Mouse (Mus musculus): ENCODE results near the gene Ccdc113.

DNA sequence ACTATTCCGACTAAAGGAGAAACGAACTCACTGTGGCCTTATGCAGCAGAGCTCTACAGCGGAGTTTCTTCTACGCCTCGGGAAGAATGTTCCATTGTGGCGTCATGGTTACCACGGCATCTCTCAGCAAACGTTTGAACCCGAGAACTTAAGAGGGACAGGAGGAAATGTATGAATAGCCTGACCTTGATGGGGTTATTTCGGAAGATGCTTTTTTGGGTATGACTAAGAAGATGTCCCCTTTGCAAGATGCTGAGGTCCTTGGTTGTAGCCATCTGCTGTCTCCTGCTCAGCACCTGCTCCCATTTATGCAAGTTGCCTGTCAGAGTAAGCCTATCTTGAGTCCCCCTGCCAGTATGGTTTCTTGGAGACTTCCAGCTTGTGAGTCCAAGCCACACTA is 42.4 kb downstream of the Ccdc113 start, which contains the start of gene Prss54:
- TF ChIP-seq CTCF (IDR thresholded peaks at IDR 0.05; ENCODE audit: low read depth) (no peak), EP300 (optimal IDR thresholded peaks at IDR 0.05) (no peak)
